Mouse (Mus musculus): ENCODE measurements around the gene Ghr.

DNA sequence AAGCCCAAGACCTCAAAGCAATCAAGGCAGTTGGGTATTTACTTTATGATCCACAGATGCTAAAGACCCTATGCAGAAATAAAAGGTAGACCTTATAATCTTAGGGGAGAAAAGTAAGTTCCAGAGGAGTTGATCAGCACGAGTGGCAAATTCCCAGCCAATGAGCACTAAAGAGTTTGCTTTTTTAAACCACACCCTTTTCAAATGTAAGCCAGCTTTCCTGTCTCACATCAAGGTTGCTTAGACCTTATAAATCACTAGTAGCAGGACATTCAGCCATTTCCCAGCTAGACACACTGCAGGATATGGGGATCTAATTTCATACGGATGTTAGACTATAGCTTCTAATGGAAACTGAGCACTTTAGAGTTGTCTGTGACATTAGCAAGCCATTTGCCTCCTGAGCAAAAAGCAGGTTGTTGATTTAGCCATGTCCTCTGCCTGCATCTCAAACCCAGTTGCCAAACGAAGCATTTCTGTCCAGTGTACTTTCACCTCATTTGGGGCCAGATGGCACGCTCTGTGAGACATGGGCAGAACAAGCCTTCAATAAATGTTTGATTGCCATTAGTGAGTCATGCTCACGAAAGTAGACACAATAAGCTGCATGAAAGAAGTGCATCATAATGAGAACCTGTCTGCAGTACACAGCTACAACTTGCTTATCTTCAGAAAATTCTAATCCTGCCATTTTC is 4.9 kb downstream of the Ghr start:
- TF ChIP-seq POLR2A (IDR thresholded peaks at IDR 0.05; ENCODE audit: low read depth, low read length), result no peak
- TF ChIP-seq CTCF (conservative IDR thresholded peaks at IDR 0.05; ENCODE audit: insufficient read depth, insufficient read length, low read depth, low read length), result no peak
